Mouse (Mus musculus) cerebellum, adult 18-20 months (tissue): Measurements from ENCODE around the gene Ubqln1.

Source experiments
- DNase-seq, 2 experiments: peaks; one replicate each; pipeline ENCODE4 v3.0.0; 2021

The Ubqln1 gene

DNA sequence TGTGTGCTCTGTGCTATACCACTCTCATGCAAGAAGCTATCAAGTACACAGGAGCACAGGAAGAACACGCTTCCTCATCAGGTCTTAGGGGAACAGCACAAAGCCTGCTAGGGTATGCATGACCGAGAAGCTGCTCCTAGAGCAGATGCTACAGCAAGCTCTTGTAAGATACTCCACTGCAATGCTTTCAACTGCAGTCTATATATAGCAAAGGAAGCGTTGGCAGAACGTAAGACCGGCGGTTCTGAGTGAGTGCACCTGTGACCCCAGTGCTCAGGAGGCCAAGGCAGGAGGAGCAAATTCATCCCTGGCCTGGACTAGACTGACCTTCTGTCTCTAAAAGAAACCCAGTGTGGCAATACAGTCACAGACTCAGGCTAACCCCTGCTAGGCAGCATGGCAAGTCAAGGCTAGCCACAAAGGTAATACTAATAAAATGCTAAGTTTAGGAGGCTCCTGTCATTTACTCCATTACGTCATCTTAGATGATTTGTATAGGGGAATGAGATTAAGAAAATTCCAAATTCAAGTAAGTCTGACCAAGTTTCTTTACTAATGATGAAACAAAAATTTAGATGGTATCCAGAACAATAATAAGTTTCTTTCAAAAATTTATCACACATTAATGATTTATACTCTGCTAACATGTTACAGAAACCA is 17.3 kb downstream of the Ubqln1 start:
- DNase-seq = no peak

DNA sequence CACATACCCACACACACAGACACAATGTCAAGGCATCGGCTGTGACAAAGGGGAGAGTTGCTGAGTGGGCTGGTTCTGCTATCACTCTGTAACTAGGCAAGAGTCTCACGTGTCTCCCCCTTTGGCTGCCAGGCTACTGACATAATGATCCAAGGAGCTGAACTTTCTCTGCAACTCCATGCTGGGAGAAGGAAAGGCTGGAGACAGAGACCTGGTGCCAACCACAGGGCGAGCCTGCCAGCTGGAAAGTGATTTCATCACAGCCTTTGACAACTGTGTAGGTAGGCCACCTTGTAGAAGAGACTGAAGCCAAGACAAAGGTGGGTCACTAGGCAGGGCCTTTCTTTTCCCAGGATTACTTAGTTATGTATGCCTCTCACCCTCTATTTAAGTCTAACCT is 18.2 kb downstream of the Ubqln1 start:
- DNase-seq = no peak

DNA sequence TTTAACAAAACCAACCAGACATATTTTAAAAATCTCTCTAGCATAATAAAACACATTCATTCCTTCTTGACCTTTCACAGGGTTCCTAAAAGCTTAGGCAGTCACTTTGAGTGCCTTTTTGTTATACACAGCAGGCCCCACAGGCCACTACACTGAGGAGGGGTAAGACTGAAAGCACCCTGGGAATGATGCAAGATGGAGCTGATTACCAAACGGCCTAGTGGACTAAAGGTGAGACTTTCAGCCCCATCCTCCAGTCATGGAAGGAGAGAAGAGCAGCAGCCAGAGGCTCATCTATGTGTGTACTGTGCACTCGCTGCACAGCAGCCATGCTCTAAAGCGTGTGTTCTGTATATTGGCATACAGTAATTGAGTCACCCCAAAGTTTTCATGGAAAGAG is 20.5 kb downstream of the Ubqln1 start:
- DNase-seq = no peak

DNA sequence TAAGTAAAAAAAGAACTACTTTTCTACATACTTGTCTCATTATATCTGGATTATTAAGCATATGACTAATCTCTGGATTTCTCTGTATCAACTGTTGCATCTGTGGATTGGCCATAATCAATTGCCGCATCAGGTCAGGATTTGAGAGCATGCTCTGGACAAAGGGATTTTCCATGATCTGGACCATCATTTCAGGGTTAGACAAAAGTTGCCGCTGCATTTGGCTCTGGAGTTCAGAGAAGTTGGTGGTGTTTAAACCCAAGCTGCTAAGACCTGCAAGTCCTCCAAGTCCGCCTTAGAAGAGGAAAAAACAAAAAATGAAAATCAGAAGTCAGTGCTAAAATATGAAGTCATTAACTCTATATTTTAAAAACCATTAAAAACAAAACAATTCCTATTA is 22.2 kb downstream of the Ubqln1 start:
- DNase-seq = no peak

DNA sequence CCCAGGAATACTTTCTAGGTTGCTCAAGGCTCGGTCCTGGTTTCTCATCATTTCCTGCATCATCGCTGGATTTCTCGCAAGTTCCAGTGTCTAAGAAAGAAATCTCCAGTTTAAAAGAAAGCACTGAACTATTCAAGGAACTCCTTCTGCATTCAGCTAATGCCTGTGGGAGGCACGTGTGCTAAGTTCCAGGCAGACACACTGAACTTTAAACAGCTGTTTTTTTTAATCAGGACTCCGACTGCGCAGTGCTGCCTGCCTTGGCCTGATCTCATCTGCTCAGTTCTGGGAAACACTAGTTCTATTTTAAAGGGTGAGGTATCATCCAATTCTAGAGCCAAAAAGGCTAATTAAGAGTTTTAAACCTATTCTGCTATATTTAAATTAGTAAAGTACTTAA is 23.3 kb downstream of the Ubqln1 start:
- no peak for DNase-seq

DNA sequence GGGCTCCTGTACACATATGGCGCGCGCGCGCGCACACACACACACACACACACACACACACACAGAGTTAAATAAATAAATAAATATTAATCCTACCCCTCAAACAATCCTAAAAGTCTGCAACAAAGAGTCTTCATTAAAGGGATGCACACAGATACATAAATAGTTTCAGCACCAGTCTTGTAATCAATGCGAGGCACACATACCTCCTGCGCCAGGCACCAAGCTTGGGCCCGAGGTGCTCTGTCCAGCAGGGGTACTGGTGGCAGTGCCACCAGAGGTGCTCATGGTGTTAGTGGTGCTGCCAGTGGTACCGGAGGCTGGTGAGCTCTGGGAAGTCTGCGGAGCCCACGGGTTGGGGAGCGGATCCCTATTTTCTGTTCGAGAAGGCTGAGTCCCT is 23.9 kb downstream of the Ubqln1 start:
- DNase-seq = no peak

DNA sequence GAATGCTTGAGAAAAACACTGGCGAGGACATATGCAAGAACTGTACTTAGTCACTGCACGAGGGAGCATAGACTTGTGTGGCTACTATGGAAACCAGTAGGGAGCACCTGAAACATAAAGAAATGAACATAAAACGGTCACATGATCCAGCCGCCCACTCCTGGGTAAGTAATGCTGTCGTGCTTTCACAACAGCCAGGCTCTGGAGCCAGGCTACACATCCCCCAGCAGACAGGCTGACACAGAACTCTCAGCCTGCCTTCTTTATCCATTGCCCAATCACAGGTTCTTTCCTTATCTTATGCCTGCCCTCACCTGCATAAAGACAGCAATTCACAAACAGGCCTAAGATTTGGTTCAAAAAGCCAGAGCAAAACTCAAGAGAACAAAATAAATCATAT is 26.0 kb downstream of the Ubqln1 start:
- DNase-seq = no peak

DNA sequence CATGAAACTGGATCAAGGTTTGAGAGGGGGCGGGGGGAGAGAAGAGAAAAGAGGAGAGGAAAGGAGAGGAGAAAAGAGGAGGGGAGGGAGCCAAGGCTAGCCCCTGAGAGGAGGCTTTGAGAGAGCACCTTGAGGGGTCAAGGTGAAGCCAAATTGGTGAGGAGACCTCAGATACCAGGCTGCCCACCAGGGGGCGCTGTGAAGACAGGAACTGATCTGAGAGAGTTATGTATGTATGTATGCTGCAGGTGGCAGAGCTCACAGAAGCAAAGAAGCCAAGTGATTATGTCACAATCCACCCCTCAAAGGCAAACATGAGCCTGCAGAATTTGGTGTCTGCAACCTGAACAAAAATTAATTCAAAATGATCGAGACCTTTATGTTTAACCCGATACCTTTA is 27.0 kb downstream of the Ubqln1 start:
- peak; percentile 89 to 92 for DNase-seq

DNA sequence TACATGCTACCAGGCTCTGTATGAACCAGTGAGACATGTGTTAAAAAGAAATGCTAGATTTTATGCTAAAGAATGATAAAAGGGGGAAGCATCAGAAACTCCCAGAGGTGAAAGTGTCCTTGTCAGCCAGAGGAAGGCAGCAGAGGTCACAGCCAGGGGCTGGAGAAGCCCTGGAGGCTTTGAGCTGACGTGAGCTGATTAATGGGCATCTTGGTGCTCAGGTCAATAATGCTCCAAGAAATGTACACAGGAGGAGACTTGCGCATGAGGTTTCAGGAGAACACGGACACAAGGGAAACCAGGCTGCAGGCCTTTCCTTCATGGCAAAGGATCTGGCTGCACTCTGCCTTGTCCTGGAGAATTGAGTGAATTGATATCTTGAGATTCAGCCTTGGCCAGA is 27.7 kb downstream of the Ubqln1 start:
- no peak for DNase-seq

DNA sequence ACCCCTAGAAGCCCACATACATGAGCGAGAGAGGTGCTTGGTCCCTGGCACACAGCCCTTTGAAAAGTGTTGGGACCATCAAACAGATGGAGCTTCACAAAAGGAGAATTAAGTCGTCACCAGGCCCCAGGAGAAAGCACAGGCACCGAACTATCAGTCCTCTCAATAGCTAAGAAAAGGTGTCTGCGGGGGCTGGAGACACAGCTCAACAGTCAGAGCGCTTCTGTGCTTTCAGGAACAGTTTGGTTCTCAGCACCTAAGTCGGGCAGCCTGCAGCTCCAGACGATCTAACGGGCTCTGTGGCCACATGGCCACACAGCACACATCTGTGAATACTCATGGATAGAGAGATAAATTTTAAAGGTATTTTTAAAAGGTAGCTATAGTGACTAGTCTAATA is 29.2 kb downstream of the Ubqln1 start:
- no peak for DNase-seq

DNA sequence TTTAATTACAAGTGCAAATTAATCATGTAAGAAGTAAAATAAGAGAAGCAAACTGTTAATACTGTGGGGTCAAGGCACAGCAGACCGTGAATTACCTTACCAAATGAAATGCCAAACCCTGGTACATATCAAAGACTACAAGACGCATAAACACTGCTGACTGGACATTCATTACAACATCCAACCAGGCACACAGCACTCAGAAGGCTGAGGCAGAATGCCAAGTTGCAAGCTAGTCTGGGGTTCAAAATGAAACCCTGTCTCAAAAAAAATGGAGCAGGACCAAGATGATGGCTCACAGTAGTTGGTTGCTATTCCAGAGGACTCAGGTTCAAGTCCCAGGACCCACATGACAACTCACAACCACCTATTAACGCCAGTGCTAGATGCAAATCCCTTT is 31.3 kb downstream of the Ubqln1 start:
- DNase-seq = no peak

DNA sequence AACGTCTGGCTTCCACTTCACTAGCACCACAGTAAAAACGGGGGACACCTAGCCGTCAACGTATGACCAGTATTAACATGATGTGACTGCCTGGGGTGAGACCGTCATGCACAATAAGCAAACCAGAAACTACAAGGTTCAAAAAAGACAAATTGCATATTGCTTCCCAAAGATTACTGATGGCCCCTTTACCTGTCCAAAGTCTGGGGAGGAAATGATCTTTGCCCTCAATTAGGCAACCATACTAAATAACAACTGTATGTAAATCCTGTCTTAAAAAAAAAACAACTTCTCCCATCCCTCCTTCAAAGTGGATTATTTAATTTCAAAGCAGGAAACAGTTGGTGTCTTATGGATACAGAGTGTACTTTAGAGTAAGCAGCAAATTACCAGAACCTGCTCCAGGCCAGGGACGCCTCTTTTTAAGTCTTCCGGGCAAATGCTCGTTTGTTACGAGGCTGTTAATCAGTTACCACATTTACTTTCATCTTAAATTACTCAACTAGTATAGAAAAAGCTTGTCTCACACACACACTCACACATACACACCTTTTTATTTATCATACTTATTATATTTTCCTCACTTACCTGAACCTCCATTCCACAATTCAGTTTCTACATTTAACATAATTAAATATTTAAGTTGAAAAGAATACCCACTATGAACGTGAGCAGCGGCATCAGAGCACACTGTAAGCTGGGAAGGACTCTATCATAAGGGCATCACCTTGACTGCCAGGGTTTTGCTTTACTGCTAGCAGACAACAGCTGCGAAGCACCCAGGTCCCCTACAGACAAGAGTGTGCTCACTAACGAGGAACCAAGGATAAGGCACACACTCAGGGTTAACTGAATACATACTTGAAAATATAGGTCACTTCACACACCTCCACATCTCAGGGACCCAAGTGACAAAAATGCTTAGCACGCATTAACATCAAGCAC is 33.6 kb downstream of the Ubqln1 start:
- DNase-seq = no peak

DNA sequence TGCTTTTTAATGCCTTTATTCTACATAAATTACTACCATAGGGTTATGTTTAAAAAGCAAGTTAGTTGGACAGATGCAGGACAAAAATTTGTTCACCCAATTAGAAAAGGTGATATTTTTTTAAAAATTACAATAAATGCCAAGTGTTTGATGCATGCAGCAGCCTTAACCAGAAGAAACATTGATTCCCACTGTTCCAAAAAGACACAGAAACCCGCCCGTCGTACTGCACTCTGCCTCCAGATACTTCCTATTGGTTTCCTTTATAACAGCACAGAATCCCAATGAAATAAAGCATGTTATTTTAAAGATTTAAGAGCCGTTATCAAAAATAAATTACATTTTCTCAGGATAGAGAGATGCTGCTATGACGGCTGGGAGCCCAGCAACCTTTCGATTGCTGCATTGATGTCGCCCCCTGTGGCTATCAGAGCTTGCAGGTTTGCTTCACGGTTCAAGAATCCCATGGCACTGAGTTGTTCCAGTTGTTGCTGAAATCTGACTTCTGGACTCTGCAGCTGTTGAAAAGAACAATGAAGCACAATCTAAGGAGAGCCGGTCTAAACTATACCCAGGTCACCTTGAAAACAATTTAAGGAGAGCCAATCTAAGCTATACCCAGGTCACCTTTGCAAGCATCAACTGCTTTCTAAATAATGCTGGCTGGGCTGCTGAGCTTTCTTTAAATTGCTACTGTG is 37.8 kb downstream of the Ubqln1 start:
- DNase-seq = peak; percentile 94 to 100

DNA sequence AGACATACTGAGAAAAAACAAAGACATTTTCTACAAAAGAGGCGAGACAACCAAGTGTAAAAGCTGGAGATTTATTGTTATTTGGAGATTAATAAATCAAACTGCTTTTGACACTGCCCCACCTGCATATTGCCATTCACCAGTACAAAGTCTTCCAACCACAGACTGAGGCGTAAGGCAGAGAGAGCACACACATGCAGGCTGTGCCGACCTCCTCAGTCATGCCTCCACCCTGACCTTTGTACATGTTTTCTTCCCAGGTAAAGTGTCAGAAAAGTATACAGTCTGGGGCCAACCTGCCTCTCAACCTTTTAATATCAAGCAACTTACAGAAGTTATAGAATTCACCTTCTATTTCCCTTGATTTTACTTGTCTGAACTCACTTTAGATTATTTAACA is 39.3 kb downstream of the Ubqln1 start:
- no peak for DNase-seq

DNA sequence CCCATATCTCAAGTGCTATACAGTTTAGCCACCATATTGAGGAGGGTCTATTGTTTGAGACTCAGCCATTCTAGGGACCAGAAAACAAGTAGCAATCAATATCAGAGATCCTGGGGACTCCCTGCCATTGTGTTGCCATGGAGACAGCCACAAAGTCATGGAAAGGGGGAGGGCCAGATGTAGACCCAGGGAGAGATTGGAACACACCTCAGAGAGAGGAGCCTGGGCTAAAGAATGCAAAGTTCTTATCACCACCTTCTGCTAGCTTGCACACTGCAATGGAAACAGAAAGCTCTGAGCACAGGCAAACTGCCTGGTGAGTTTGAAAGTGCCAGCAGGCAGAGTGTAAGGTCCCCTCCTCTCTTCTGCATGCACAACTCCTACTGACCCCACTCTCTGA is 47.3 kb downstream of the Ubqln1 start:
- no peak for DNase-seq

DNA sequence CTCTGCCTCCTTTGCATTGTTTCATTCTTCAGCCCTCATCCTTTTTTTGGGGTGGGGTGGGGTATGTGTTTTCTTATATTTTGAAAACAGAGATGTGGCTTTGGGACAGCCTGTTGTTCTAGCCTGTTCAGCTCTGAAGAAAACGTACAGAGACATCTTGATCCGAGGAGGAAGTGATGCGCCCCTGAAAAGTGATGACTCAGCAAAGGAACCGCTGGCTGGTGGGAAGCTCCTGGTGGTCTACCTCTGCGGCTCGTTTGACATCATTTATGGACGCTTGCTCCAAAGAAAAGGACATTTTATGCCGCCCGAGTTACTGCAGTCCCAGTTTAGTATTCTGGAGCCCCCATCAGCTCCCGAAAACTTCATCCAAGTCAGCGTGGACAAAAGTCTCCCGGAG is 52.1 kb downstream of the Ubqln1 start:
- no peak for DNase-seq

DNA sequence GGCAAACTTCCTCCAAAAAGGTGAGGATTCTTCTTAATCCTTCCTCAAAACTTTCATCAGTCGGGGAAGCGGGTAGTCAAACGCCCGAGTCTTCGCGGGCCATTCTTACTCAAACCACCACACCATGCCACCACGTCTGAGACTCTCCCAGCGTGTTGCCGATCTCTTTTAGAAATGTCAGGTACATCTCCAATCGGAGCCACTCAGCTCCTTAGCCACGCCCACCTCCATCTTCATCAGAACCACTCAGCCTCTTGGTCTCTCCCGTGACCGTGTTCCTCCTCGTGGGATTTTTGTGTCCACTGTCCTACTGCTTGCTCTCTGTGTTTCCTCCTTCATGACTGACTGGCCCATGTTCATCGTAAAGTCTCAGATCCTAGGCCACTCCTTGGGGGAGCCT is 54.7 kb downstream of the Ubqln1 start:
- DNase-seq = no peak

DNA sequence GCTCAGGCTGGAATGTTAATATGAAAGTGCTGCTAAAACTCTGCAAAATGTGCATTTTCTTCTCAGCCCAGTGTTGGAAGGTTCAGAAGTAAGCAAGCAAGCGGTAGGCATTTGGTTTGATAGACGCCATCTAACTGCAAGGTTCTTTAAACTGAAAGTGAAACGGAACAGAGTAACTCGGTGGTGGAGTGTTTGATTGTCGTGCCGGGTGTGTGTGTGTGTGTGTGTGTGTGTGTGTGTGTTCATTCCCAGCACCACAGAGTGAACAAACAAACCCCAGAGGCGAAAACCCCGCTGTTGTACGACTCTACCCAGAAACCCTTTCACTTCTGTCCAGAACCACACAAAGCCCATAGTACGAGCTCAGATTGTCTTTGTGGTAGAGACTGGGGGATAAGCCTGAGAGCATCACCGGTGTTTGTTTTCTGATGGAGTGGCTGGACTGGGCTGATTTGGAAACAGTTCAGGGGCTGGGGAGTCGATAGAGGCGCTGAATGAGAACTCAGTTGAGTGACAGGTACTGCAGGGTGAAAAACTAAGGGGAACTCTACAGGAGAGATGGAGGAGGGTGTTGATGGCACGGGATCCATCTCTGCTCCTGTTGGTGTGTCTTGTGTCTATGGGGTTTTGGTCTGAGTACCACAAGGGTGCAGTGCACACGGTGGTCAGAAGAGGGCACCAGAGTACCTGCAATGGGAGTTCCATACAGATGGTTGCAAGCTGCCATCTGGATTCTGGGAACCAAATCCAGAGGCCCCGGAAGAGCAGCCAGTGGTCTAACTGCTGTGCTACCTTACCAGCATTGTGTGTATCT is 57.1 kb downstream of the Ubqln1 start:
- peak; percentile 85 to 86 for DNase-seq

DNA sequence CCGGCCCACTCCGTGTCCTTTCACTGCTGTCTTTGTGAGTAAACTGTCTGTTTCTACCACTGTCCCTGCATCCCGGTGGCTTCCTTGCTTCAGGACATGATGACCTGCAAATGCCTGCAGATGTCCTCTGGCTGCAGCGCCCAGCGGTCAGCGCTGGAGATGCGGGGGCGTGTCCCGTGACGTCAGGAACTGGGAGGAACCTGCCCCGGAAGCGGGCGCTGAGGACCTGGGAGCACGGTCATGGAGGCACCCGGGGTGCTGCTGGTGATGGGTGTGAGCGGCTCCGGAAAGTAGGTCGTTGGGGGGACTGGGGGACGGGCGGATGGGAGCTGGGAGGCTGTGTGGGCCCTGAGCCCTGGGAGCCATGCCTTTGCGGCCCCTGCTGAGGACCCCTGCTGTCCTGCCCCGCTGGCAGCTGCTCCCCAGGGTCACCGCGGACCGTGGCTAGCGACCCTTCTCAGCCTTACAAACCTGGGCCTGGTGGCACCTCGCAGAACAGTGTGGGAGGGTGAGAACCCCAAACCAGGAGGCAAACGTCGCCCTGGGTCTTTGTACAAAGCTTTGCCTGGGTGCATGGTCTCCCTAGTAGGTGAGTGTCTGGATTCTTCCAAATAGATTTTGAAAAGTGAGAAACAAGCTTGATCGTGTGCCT is 57.9 kb downstream of the Ubqln1 start, which contains the start of gene Idnk:
Gene Idnk, plus strand, starts transcription at position 203 of the 652 bp plus-strand sequence.
- peak; percentile 89 for DNase-seq

DNA sequence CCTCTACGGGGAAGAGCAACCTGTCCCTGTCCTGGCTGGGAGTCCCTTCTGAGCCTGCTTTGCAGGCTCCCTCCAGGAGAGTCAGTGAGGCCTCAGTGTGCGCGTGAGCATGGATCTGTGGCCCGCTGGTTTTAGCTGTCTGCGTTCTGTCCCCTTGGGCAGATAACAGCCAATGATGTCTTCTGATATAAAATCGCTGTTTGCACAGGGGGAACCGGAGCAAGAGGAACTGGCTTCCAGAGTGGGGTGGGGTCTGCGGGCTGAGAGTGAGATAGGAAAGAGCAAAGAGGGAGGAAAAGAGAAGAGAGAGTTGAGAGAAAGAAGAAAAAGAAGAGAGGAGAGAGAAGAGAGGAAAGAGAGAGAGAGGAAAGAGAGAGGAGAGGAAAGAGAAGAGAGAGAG is 58.4 kb downstream of the Ubqln1 start:
- DNase-seq = peak; percentile 25 to 44

DNA sequence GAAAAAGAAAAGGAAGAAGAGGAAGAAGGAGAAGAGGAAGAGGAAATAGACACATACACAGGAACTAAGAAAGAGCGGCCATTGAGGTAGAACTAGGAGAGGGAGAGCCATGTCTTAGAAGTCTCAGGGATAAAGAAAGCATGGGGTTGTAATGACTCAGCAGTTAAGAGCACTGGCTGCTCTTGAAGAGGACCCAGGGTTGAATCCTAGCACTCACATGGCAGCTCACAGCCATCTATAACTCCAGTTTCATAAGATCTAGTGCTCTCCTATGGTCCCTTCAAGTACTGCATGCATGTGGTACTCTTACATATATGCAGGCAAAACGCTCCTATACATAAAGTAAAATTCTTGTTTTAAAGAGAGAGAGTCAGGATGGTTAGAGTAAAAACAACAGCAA is 59.4 kb downstream of the Ubqln1 start:
- DNase-seq = no peak

DNA sequence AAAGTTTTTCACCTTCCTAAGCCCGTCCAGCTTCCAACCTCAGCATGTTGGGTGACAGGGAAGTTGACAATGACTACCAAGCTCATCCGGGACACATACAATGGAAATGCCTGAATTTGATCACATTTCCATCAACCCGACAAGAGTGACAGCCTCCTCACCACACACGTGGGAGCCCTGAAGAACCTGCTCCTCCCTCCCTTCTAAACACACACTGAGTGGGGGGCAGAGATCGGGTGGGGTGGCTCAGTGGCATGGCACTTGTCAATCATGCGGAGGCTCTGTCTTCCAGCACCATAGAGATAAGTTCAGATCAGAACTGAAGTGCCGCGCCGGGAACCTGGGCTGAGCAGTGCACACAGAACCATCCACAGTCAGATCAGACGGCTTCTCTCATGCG is 65.0 kb downstream of the Ubqln1 start:
- no peak for DNase-seq
